8 mouse cellular contexts compared by ENCODE assay signal in genomic region chr16:35630470-35631183, GRCm38 (mm10).
DNase-seq lines count a peak whose midpoint lies in the region; ATAC-seq lines count a peak whose summit lies in the region.

No protein-coding gene starts in this region.

- H3K9me3 ChIP-seq in heart, embryonic 16.5 days (replicated peaks; ENCODE audit: control insufficient read depth, low read length) = no peaks in the 10 kb centered on the region

- peak overlapping the region; percentile 4; the same call in 1 of the 2 replicates for H3K4me2 ChIP-seq in heart, embryonic 16.5 days (ENCODE audit: low read depth, low read length)

- peaks cover 5% of the 10 kb centered on the region for H3K4me1 ChIP-seq in heart, embryonic 16.5 days (ENCODE audit: control insufficient read depth, insufficient read depth, low read length)

- H3K4me3 ChIP-seq in heart, embryonic 16.5 days (ENCODE audit: low read length) = no peak overlapping the region

- WGBS in heart, embryonic 16.5 days = 34% methylated on average over 16 of the region's 16 CpGs

- no peaks in the 10 kb centered on the region for H3K27me3 ChIP-seq in heart, embryonic 16.5 days (ENCODE audit: control insufficient read depth, insufficient read depth, low read length)

- peak; percentile 68 for ATAC-seq in heart, embryonic 16.5 days (replicated peaks; ENCODE audit: extremely low read depth, insufficient read depth, low FRiP score)

- no peak overlapping the region for H3K9ac ChIP-seq in heart, embryonic 16.5 days (ENCODE audit: low read length)

- H3K27ac ChIP-seq in heart, embryonic 16.5 days (ENCODE audit: low read length) = no peak overlapping the region

- H3K36me3 ChIP-seq in heart, embryonic 16.5 days (ENCODE audit: control insufficient read depth, insufficient read depth) = no peaks in the 10 kb centered on the region

- peak; percentile 60 for DNase-seq in NIH3T3 (ENCODE audit: low read depth)
- DNase-seq in adrenal gland, adult 8-10 months = peak; percentile 67
- DNase-seq in kidney, postnatal 4 days = peak; percentile 66 to 69
- DNase-seq in thymus, postnatal 0 days (ENCODE audit: low spot score) = no peak
- no peak for DNase-seq in left cerebral cortex, adult 8-10 months (ENCODE audit: low spot score in 2 of 2)
- DNase-seq in left cerebral cortex, adult 18-20 months (ENCODE audit: low spot score in 2 of 2) = no peak
- DNase-seq in layer of hippocampus, postnatal 25 days (ENCODE audit: extremely low spot score in 1 of 2, low spot score in 1 of 2) = no peak

Comparison
In these comparisons a context has a peak if more than half of its experiments do, and no peak if none do; other contexts are left out.
1. DNase-seq: peak in NIH3T3 (single experiment), adrenal gland, adult 8-10 months (single experiment) and kidney, postnatal 4 days (2 of 2); none in thymus, postnatal 0 days (single experiment), left cerebral cortex, adult 8-10 months (0 of 2), left cerebral cortex, adult 18-20 months (0 of 2) and layer of hippocampus, postnatal 25 days (0 of 2).